Mouse (Mus musculus) Patski (cell line): ENCODE data around the gene Calm2. TPM values are rescaled to one million over a fixed set of nuclear protein-coding genes. Genes with fewer than 3 reads are reported as not detected.

Experiments
- ATAC-seq: fragments of 100-300 bp; one replicate; pipeline ENCODE4 v1.8.0; 2021
- CTCF ChIA-PET: fragments of 350-600 bp; sonication (Branson Sonifier 250); formaldehyde crosslinking; loops from one replicate; lab custom pipeline; 2022; ENCODE audit warnings: inconsistent platforms; lab: Charles Lee
- POLR2A ChIA-PET: fragments of 350-600 bp; sonication (Branson Sonifier 250); formaldehyde crosslinking; loops from one replicate; lab custom pipeline; 2022; ENCODE audit warnings: antibody characterized with exemption, inconsistent platforms; lab: Charles Lee
- DNase-seq: peaks from one replicate; pipeline ENCODE4 v3.0.0-alpha.2; 2011; ENCODE audit warnings: low read depth, low spot score
- H3K27me3 ChIP-seq: fragments of 371-371 bp; one replicate; pipeline ENCODE4 v1.5.1; 2021
- CTCF ChIP-seq: fragments of 100-300 bp; IDR thresholded peaks from one replicate; pipeline ENCODE4 v1.5.1; 2021
- in situ Hi-C: fragments of 300-500 bp; cut with MboI; formaldehyde crosslinking; loops from 3 replicates; pipeline ENCODE4 v1.11.1; 2018; ENCODE audit warnings: low pct_unique_long_range_greater_than_20kb, mixed read lengths
- polyA plus RNA-seq: library from polyadenylated mRNA; unstranded; gene quantifications from one replicate; pipeline ENCODE4 v1.2.3, GENCODE M21; 2021

The Calm2 gene
- polyA plus RNA-seq, 1 experiment from 2014 or later = 899 TPM

- POLR2A ChIA-PET = interaction anchor here (0.5 to 3.6 kb wide), 9 partner anchors 9 to 111 kb away, joined by 3 to 25 read pairs (median 3); partner anchors contain the start of gene Calm2
- CTCF ChIA-PET = interaction anchor here (0.8 to 4.5 kb wide), 6 partner anchors 8 to 145 kb away, joined by 3 to 24 read pairs (median 4); partner anchors contain the start of gene Calm2
- peak; percentile 5 for ATAC-seq
- in situ Hi-C loops = no loop called here
- no peaks in the 10 kb centered on the region for H3K27me3 ChIP-seq
- no peak for TF ChIP-seq CTCF
- DNase-seq = no peak
Observed at GRCm38 (mm10) chr17:87459750-87460668, 13.3 kb upstream of the Calm2 start.

- no peaks in the 10 kb centered on the region for H3K27me3 ChIP-seq
- DNase-seq (peak; percentile 91), ATAC-seq (peak; percentile 97)
- ChIA-PET CTCF (interaction anchor here (1.2 to 4.5 kb wide), 7 partner anchors 9 to 144 kb away, joined by 3 to 24 read pairs (median 5); partner anchors contain the start of gene Calm2), POLR2A (interaction anchor here (0.6 to 3.6 kb wide), 11 partner anchors 10 to 110 kb away, joined by 3 to 25 read pairs (median 3); partner anchors contain the start of gene Calm2)
- TF ChIP-seq CTCF = no peak
- in situ Hi-C loops = no loop called here
Observed at GRCm38 (mm10) chr17:87458911-87459749, 12.4 kb upstream of the Calm2 start.

GRCm38 (mm10) chr17:87457961-87458360, 11.2 kb upstream of the Calm2 start:
- DNase-seq (no peak), ATAC-seq (no peak)
- CTCF ChIA-PET = interaction anchor here (1.2 to 4.5 kb wide), 3 partner anchors 10 to 30 kb away, joined by 3 to 24 read pairs (median 7); partner anchors contain the start of gene Calm2
- POLR2A ChIA-PET = interaction anchor here (0.7 to 3.6 kb wide), 2 partner anchors 10 to 41 kb away, joined by 7 to 25 read pairs; partner anchors contain the start of gene Calm2
- H3K27me3 ChIP-seq = no peaks in the 10 kb centered on the region
- TF ChIP-seq CTCF = no peak
- in situ Hi-C loops = no loop called here

GRCm38 (mm10) chr17:87454121-87454520, 7.4 kb upstream of the Calm2 start:
- DNase-seq (no peak), ATAC-seq (no peak)
- POLR2A ChIA-PET = no interaction called here
- in situ Hi-C loops = no loop called here
- no peaks in the 10 kb centered on the region for H3K27me3 ChIP-seq
- CTCF ChIA-PET = no interaction called here
- TF ChIP-seq CTCF = no peak

GRCm38 (mm10) chr17:87453336-87453735, 6.6 kb upstream of the Calm2 start:
- ATAC-seq (no peak), DNase-seq (no peak)
- in situ Hi-C loops = no loop called here
- TF ChIP-seq CTCF = no peak
- POLR2A ChIA-PET = no interaction called here
- CTCF ChIA-PET = interaction anchor here (0.7 kb wide), 1 partner anchor 17 kb away, joined by 3 read pairs; no protein-coding TSS in a partner anchor
- H3K27me3 ChIP-seq = no peaks in the 10 kb centered on the region

GRCm38 (mm10) chr17:87448881-87449280, 2.1 kb upstream of the Calm2 start:
- ChIA-PET CTCF (interaction anchor here (1.2 to 4.1 kb wide), 4 partner anchors 11 to 134 kb away, joined by 3 to 24 read pairs (median 4); no protein-coding TSS in a partner anchor), POLR2A (interaction anchor here (3.6 kb wide), 1 partner anchor 10 kb away, joined by 25 read pairs; no protein-coding TSS in a partner anchor)
- no peaks in the 10 kb centered on the region for H3K27me3 ChIP-seq
- ATAC-seq = no peak
- TF ChIP-seq CTCF = no peak
- DNase-seq = no peak
- in situ Hi-C loops = loop anchor here (5.0 kb wide), 1 partner anchor 83 kb away; no protein-coding TSS in a partner anchor

GRCm38 (mm10) chr17:87448339-87448738, 1.6 kb upstream of the Calm2 start:
- ATAC-seq (no peak), DNase-seq (no peak)
- ChIA-PET CTCF (interaction anchor here (1.3 to 4.1 kb wide), 4 partner anchors 8 to 134 kb away, joined by 3 to 24 read pairs (median 7); no protein-coding TSS in a partner anchor), POLR2A (interaction anchor here (3.6 kb wide), 1 partner anchor 10 kb away, joined by 25 read pairs; no protein-coding TSS in a partner anchor)
- no peaks in the 10 kb centered on the region for H3K27me3 ChIP-seq
- TF ChIP-seq CTCF = no peak
- in situ Hi-C loops = loop anchor here (5.0 kb wide), 1 partner anchor 84 kb away; no protein-coding TSS in a partner anchor

- in situ Hi-C loops = loop anchor here (5.0 kb wide), 1 partner anchor 85 kb away; no protein-coding TSS in a partner anchor
- CTCF ChIA-PET = interaction anchor here (1.2 to 4.1 kb wide), 5 partner anchors 9 to 133 kb away, joined by 4 to 24 read pairs (median 8); no protein-coding TSS in a partner anchor
- no peak for TF ChIP-seq CTCF
- no peak for DNase-seq
- H3K27me3 ChIP-seq = no peaks in the 10 kb centered on the region
- ATAC-seq = no peak
- POLR2A ChIA-PET = interaction anchor here (0.6 to 3.6 kb wide), 10 partner anchors 11 to 132 kb away, joined by 3 to 25 read pairs (median 4); no protein-coding TSS in a partner anchor
Observed at GRCm38 (mm10) chr17:87447612-87448200, 971 bp upstream of the Calm2 start.
